Mouse (Mus musculus): ENCODE results near the gene Rad51d. TPM values are rescaled to one million over a fixed set of nuclear protein-coding genes. Genes with fewer than 3 reads are reported as not detected.

Rad51d gene
- total and polyA plus RNA-seq, 3 experiments: 15.0 to 35.5 (median 33.3) TPM

DNA sequence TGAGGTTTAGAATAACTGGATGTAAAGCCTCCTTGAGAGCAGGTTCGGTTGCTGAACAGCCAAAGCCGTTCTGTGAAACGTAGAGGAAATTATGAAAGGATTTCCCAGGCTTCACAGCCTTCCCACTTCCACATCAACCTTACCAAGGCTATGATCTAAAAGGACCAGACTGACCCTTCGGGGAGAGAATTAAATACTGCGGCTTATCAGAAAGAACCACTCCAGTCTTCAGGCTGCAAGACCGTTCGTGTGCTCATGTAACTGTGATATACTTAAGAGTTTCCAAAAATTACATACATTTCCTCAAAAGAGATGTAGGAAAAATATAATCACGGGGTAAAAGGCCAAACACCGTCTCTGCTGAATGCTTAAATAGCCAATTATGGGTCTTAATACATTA, 27.8 kb downstream of the Rad51d start:
- no peak for DNase-seq (ENCODE audit: extremely low read depth)
- Histone ChIP-seq H3K4me2 (ENCODE audit: insufficient read depth, low read depth, poor library complexity, severe bottlenecking) (no peak overlapping the region), H3K27me3 (replicated peaks) (no peaks in the 10 kb centered on the region), H3K4me3 (replicated peaks in 1 of 3; ENCODE audit: low read depth in 2 of 3, low read length in 2 of 3, poor library complexity in 1 of 3) (no peak overlapping the region), H3K79me2 (replicated peaks; ENCODE audit: control insufficient read depth, extremely low read depth, insufficient read depth, poor library complexity, severe bottlenecking) (peaks cover 19% of the 10 kb centered on the region), H3K9me3 (replicated peaks; ENCODE audit: low read length) (no peaks in the 10 kb centered on the region), H3K27ac (ENCODE audit: insufficient read depth, low read depth) (no peak overlapping the region), H3K9ac (ENCODE audit: insufficient read depth, low read depth) (no peak overlapping the region), H3K4me1 (ENCODE audit: control insufficient read depth in 1 of 2, insufficient read depth in 2 of 2) (peaks cover 2 to 10% of the 10 kb centered on the region in 2 experiments; a peak in 1 of 4 replicates), H3K36me3 (replicated peaks in 1 of 2; ENCODE audit: control insufficient read depth in 1 of 2, insufficient read depth in 1 of 2, low read length in 1 of 2) (no peaks in the 10 kb centered on the region)
- in situ Hi-C loops (cut with MboI; ENCODE audit: low pct_ligation_motif_present, low pct_unique_long_range_greater_than_20kb, low sequenced_read_pairs): no loop called here
- dilution Hi-C loops (cut with MboI; ENCODE audit: extremely low pct_ligation_motif_present, extremely low pct_unique_long_range_greater_than_20kb, low sequenced_read_pairs): no loop called here
- TF ChIP-seq MXI1 (IDR thresholded peaks at IDR 0.05; ENCODE audit: low read depth, low read length): no peak
- no peak for TF ChIP-seq JUND (conservative IDR thresholded peaks at IDR 0.05; ENCODE audit: low read depth, low read length)
- TF ChIP-seq NRF1 (IDR thresholded peaks at IDR 0.05; ENCODE audit: low read depth, low read length): no peak
- TF ChIP-seq MEF2A (IDR thresholded peaks at IDR 0.05; ENCODE audit: borderline replicate concordance, low read depth, low read length): no peak

DNA sequence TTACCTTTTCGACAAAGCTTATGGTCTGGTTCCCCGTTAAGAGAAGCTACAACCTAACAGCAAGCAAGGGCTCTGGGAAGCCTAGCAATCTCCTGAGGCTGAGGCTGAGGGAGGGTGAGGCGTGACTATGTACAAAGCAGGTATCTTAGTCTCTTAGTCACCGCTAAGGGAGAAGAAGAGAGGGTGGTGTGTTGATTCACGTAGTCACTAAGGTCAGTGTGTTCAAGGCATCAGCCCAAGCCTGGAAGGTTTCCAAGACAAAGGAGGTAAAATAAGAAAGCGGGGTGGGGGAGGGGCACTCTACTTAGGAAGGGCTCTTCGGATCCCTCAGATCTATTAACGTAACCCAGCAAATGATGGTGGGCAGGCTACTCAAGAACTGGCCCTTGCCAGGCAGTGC, 28.9 kb downstream of the Rad51d start:
- TF ChIP-seq ZKSCAN1 (IDR thresholded peaks at IDR 0.05; ENCODE audit: borderline replicate concordance, low read depth, low read length) (no peak), CHD2 (IDR thresholded peaks at IDR 0.05; ENCODE audit: low read length) (no peak), HCFC1 (IDR thresholded peaks at IDR 0.05; ENCODE audit: low read depth, low read length) (no peak), ETS1 (conservative IDR thresholded peaks at IDR 0.05; ENCODE audit: low read depth, low read length) (no peak), SMC3 (IDR thresholded peaks at IDR 0.05; ENCODE audit: low read depth, low read length) (no peak), BHLHE40 (IDR thresholded peaks at IDR 0.05; ENCODE audit: low read depth, low read length) (no peak), E2F4 (IDR thresholded peaks at IDR 0.05; ENCODE audit: insufficient replicate concordance, low read depth, low read length) (no peak), TBP (conservative IDR thresholded peaks at IDR 0.05; ENCODE audit: low read depth, low read length) (no peak), MYC (IDR thresholded peaks at IDR 0.05; ENCODE audit: low read depth, low read length) (no peak), RCOR1 (conservative IDR thresholded peaks at IDR 0.05; ENCODE audit: low read depth, low read length) (no peak), POLR2A (IDR thresholded peaks at IDR 0.05; ENCODE audit: low read depth, low read length) (no peak), GABPA (IDR thresholded peaks at IDR 0.05; ENCODE audit: insufficient replicate concordance, low read depth, low read length) (no peak), MEF2A (IDR thresholded peaks at IDR 0.05; ENCODE audit: borderline replicate concordance, low read depth, low read length) (no peak), NRF1 (IDR thresholded peaks at IDR 0.05; ENCODE audit: low read depth, low read length) (no peak), RAD21 (IDR thresholded peaks at IDR 0.05; ENCODE audit: low read depth, low read length) (no peak), ZC3H11A (IDR thresholded peaks at IDR 0.05; ENCODE audit: low read depth, low read length) (no peak), NELFE (IDR thresholded peaks at IDR 0.05; ENCODE audit: low read depth, low read length) (no peak), ELF1 (IDR thresholded peaks at IDR 0.05; ENCODE audit: low read depth, low read length) (no peak)
- Histone ChIP-seq H3K4me2 (ENCODE audit: insufficient read depth, low read depth, poor library complexity, severe bottlenecking) (no peak overlapping the region), H3K27me3 (replicated peaks) (no peaks in the 10 kb centered on the region), H3K36me3 (replicated peaks in 1 of 2; ENCODE audit: control insufficient read depth in 1 of 2, insufficient read depth in 1 of 2, low read length in 1 of 2) (no peaks in the 10 kb centered on the region), H3K9me3 (replicated peaks; ENCODE audit: low read length) (no peaks in the 10 kb centered on the region), H3K4me1 (ENCODE audit: control insufficient read depth in 1 of 2, insufficient read depth in 2 of 2) (peaks cover 2 to 7% of the 10 kb centered on the region in 2 experiments; a peak in 1 of 4 replicates), H3K79me2 (replicated peaks; ENCODE audit: control insufficient read depth, extremely low read depth, insufficient read depth, poor library complexity, severe bottlenecking) (peaks cover 12% of the 10 kb centered on the region; the same call in 1 of the 2 replicates), H3K27ac (ENCODE audit: insufficient read depth, low read depth) (no peak overlapping the region), H3K4me3 (replicated peaks in 1 of 3; ENCODE audit: low read depth in 2 of 3, low read length in 2 of 3, poor library complexity in 1 of 3) (no peak overlapping the region), H3K9ac (ENCODE audit: insufficient read depth, low read depth) (no peak overlapping the region)
- in situ Hi-C loops (cut with MboI; ENCODE audit: low pct_ligation_motif_present, low pct_unique_long_range_greater_than_20kb, low sequenced_read_pairs): no loop called here
- dilution Hi-C loops (cut with MboI; ENCODE audit: extremely low pct_ligation_motif_present, extremely low pct_unique_long_range_greater_than_20kb, low sequenced_read_pairs): no loop called here
- DNase-seq (ENCODE audit: extremely low read depth): no peak

All from CH12.LX (cell line).